Mouse (Mus musculus): ENCODE measurements around the gene Gtf2e1.

DNA sequence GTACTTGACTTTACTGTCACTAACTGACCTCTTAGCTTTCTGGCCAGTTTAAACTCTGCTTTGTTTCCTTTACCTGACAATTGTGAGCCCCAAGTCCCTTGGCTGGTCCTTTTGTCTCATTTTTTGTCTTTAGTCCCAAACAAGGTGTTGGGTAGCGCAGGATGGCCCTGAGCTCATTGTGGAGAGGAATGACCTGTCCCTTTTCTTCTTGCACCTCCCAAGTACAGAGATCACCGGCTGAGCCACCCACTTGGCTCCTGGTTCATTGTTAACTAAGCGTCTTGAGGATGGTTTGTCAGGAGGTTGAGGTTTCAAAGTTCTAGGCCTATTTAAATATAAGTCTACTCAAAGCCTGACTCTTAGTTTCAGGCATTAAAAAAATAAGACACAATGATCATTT, 43.7 kb upstream of the Gtf2e1 start:
- TF ChIP-seq CTCF (IDR thresholded peaks at IDR 0.05; ENCODE audit: borderline replicate concordance, control insufficient read depth, extremely low read depth, insufficient read depth, low read length, poor library complexity), result no peak
- TF ChIP-seq POLR2A (IDR thresholded peaks at IDR 0.05; ENCODE audit: control insufficient read depth, extremely low read depth, insufficient read depth, low read length, poor library complexity), result no peak
